Comparison of ENCODE assay signal across 18 mouse cellular contexts in the genomic region with DNA sequence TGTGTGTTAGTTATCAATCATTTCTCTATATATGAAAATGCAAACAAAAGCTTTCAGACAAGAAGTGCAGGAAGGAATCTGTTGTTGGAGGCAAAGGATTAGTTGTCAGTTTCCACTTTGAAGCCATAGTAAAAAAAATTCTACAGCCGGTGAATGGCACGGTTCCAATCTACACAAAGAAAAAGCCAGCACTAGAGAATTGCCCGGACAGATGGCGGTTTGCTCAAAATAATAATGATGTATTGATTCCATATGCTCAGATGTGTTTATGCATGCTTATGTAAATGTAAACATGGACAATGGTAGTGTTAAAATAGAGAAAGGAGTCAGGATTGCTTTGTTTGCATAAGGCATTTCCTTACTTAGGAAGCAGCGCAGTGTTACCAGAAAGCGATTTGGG. TPM values are rescaled to one million over a fixed set of nuclear protein-coding genes. Genes with fewer than 3 reads are reported as not detected.
DNase-seq lines count a peak whose midpoint lies in the region; ATAC-seq lines count a peak whose summit lies in the region.
"Had no signal": no experiment of that assay in that cellular context is flagged by ENCODE, and none has a peak within 500 bp of the region (broad histone marks: within the 10 kb centered on the region; RNA-seq: fewer than 3 reads in every experiment).

No protein-coding gene starts in this region.

- no peak for ATAC-seq in hindbrain, embryonic 14.5 days (ENCODE audit: low FRiP score)
- ATAC-seq in hindbrain, embryonic 13.5 days (ENCODE audit: low FRiP score), result no peak
- no peak for ATAC-seq in lung, embryonic 15.5 days (ENCODE audit: borderline replicate concordance, extremely low read depth, low FRiP score, low TSS enrichment)
- peak; percentile 49; the same call in 1 of the 2 replicates for ATAC-seq in intestine, embryonic 15.5 days

- no peaks in the 10 kb centered on the region; the same call in 1 of the 2 replicates for H3K27me3 ChIP-seq in hindbrain, embryonic 14.5 days (ENCODE audit: control insufficient read depth, insufficient read depth, low read length)
- H3K27me3 ChIP-seq in hindbrain, embryonic 13.5 days, result no peaks in the 10 kb centered on the region
- no peaks in the 10 kb centered on the region for H3K27me3 ChIP-seq in lung, embryonic 15.5 days
- H3K27me3 ChIP-seq in intestine, embryonic 15.5 days (replicated peaks), result no peaks in the 10 kb centered on the region
- H3K27me3 ChIP-seq: midbrain, embryonic 12.5 days had no signal

- H3K9me3 ChIP-seq in hindbrain, embryonic 14.5 days (ENCODE audit: control insufficient read depth, low read length), result no peaks in the 10 kb centered on the region
- no peaks in the 10 kb centered on the region for H3K9me3 ChIP-seq in hindbrain, embryonic 13.5 days
- no peaks in the 10 kb centered on the region for H3K9me3 ChIP-seq in lung, embryonic 15.5 days
- H3K9me3 ChIP-seq in intestine, embryonic 15.5 days, result no peaks in the 10 kb centered on the region
- H3K9me3 ChIP-seq: heart, embryonic 12.5 days; midbrain, embryonic 12.5 days had no signal

- 41% methylated on average over 6 of the region's 6 CpGs for WGBS in hindbrain, embryonic 14.5 days
- 43% methylated on average over 6 of the region's 6 CpGs for WGBS in hindbrain, embryonic 13.5 days
- WGBS in lung, embryonic 15.5 days, result 13% methylated on average over 6 of the region's 6 CpGs
- WGBS in intestine, embryonic 15.5 days, result 34% methylated on average over 6 of the region's 6 CpGs

- H3K4me3 ChIP-seq in hindbrain, embryonic 14.5 days (replicated peaks; ENCODE audit: low read length), result no peak overlapping the region
- H3K4me3 ChIP-seq in hindbrain, embryonic 13.5 days, result no peak overlapping the region
- H3K4me3 ChIP-seq in lung, embryonic 15.5 days, result no peak overlapping the region
- no peak overlapping the region for H3K4me3 ChIP-seq in intestine, embryonic 15.5 days (replicated peaks)
- H3K4me3 ChIP-seq: heart, embryonic 12.5 days; midbrain, embryonic 12.5 days had no signal

- no peak overlapping the region for H3K9ac ChIP-seq in hindbrain, embryonic 14.5 days
- H3K9ac ChIP-seq in hindbrain, embryonic 13.5 days, result no peak overlapping the region
- H3K9ac ChIP-seq in lung, embryonic 15.5 days, result no peak overlapping the region
- H3K9ac ChIP-seq in intestine, embryonic 15.5 days, result no peak overlapping the region
- H3K9ac ChIP-seq: heart, embryonic 12.5 days; midbrain, embryonic 12.5 days had no signal

- H3K4me2 ChIP-seq in hindbrain, embryonic 14.5 days (replicated peaks), result 0 out of 2 replicates have a peak overlapping the region, but pooled peaks have one; percentile 15
- no peak overlapping the region for H3K4me2 ChIP-seq in hindbrain, embryonic 13.5 days
- H3K4me2 ChIP-seq in lung, embryonic 15.5 days, result peak overlapping the region; percentile 32
- H3K4me2 ChIP-seq in intestine, embryonic 15.5 days (replicated peaks), result no peak overlapping the region
- H3K4me2 ChIP-seq: heart, embryonic 12.5 days; midbrain, embryonic 12.5 days had no signal

- H3K36me3 ChIP-seq in hindbrain, embryonic 14.5 days (replicated peaks; ENCODE audit: control insufficient read depth, insufficient read depth), result no peaks in the 10 kb centered on the region
- no peaks in the 10 kb centered on the region for H3K36me3 ChIP-seq in hindbrain, embryonic 13.5 days
- no peaks in the 10 kb centered on the region for H3K36me3 ChIP-seq in lung, embryonic 15.5 days
- no peaks in the 10 kb centered on the region for H3K36me3 ChIP-seq in intestine, embryonic 15.5 days
- H3K36me3 ChIP-seq: heart, embryonic 12.5 days; midbrain, embryonic 12.5 days had no signal

- 0 out of 2 replicates have a peak overlapping the region, but pooled peaks have one; percentile 20 for H3K27ac ChIP-seq in hindbrain, embryonic 14.5 days
- no peak overlapping the region for H3K27ac ChIP-seq in hindbrain, embryonic 13.5 days
- 0 out of 2 replicates have a peak overlapping the region, but pooled peaks have one; percentile 27 for H3K27ac ChIP-seq in lung, embryonic 15.5 days
- H3K27ac ChIP-seq in intestine, embryonic 15.5 days, result no peak overlapping the region
- H3K27ac ChIP-seq: midbrain, embryonic 12.5 days had no signal

- peaks cover 13% of the 10 kb centered on the region; the same call in 1 of the 2 replicates for H3K4me1 ChIP-seq in hindbrain, embryonic 14.5 days (replicated peaks; ENCODE audit: control insufficient read depth, insufficient read depth, low read length)
- 0 out of 2 replicates have a peak, but pooled peaks cover 7% of the 10 kb centered on the region for H3K4me1 ChIP-seq in hindbrain, embryonic 13.5 days (replicated peaks)
- H3K4me1 ChIP-seq in lung, embryonic 15.5 days, result peaks cover 37% of the 10 kb centered on the region
- H3K4me1 ChIP-seq in intestine, embryonic 15.5 days (replicated peaks), result 0 out of 2 replicates have a peak, but pooled peaks cover 3% of the 10 kb centered on the region

- DNase-seq in hindbrain, embryonic 14.5 days (ENCODE audit: low spot score), result peak; percentile 52
- no peak for DNase-seq in lung, postnatal 14 days
- DNase-seq in brain, embryonic 18.5 days (ENCODE audit: low read depth, low spot score), result peak; percentile 14
- DNase-seq in cerebellum, adult 11 months, result no peak
- no peak for DNase-seq in embryo, embryonic 9.5 days (ENCODE audit: extremely low spot score)
- DNase-seq: cerebellum, adult 18-20 months; gastrocnemius, postnatal 36 days; kidney, adult 9 months; liver; lung, adult 18-20 months; right cerebral cortex, postnatal 4 days; thymus, postnatal 25 days had no signal

RNA-seq across cellular contexts. Expression of a gene that starts 31.8 kb away (rescaled TPM):
- 0.11 and 0.17 TPM in 2 replicates for polyA plus RNA-seq in hindbrain, embryonic 14.5 days (2014; fragmentation: Nextera tagmentation; extraction: Ambion mirVana)
- 0.12 and 0.14 TPM in 2 replicates for polyA plus RNA-seq in hindbrain, embryonic 13.5 days (2015; fragmentation: Nextera tagmentation; extraction: Ambion mirVana)
- 0.88 and 1.2 TPM in 2 replicates for polyA plus RNA-seq in lung, embryonic 15.5 days (2015; fragmentation: Nextera tagmentation; extraction: Ambion mirVana)
- 1.2 and 1.3 TPM in 2 replicates for polyA plus RNA-seq in intestine, embryonic 15.5 days (2015; fragmentation: Nextera tagmentation; extraction: Ambion mirVana)
- polyA plus RNA-seq: C2C12 had no signal

Comparison
In these comparisons a context has a peak if more than half of its experiments do, and no peak if none do; other contexts are left out.
1. H3K27ac ChIP-seq: peak in hindbrain, embryonic 14.5 days (single experiment) and lung, embryonic 15.5 days (single experiment); none in hindbrain, embryonic 13.5 days (single experiment) and intestine, embryonic 15.5 days (single experiment).
2. H3K4me2 ChIP-seq: peak in hindbrain, embryonic 14.5 days (single experiment) and lung, embryonic 15.5 days (single experiment); none in hindbrain, embryonic 13.5 days (single experiment) and intestine, embryonic 15.5 days (single experiment).
3. DNase-seq: peak in hindbrain, embryonic 14.5 days (single experiment) and brain, embryonic 18.5 days (single experiment); none in lung, postnatal 14 days (single experiment), cerebellum, adult 11 months (single experiment) and embryo, embryonic 9.5 days (single experiment).